Mouse (Mus musculus) cerebellum, adult (tissue): Measurements from ENCODE around the gene Phykpl.

ENCODE experiments used
- ATAC-seq: cut with Nextera tagmentation; 2 replicates; pipeline ENCODE4 v1.9.2; 2017; ENCODE audit warnings: mild to moderate bottlenecking, moderate library complexity, mixed read lengths; ENCODE audit not compliant: insufficient number of reproducible peaks, low FRiP score, low TSS enrichment

Gene Phykpl

DNA sequence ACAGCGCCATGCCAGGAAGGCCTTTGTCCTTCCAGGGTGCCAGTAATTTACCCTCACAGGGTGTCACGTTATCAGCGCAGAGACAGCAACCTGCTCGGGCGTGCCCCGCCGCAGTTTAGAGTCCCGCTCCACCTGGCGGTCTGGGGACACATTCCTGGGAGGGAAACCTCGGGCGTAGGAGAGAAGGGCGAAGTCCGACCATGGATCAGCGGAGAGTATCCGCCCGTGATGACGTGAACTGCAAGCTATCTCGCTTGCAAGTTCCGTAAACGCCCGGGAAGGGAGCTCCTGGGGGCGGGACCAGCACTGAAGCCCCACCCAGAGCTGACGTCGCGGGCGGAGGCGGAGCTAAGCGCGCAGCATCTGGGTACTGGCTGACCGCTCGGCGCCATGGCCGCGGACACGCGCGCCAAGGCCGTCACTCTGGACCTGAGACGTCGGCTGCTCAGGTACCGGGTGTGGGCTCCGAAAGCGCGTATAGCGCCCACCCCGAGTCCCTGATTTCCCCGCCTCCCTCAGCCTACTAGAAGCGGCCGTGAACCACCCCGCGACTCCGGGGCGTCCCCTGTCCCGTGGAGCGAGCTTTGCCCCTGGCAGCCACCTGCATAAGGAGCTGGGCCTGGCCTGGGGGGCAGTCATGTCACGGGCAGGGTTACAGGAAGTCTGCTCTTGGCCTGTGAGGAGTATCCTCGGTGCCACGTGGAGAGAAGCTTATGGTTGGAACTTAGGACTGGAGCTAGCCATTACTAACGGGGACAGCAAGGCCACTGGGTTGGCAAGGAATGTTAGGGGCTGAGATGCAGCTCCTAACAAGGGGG lies at the start of gene Phykpl:
Gene Phykpl (plus strand): TSS at position 327 of the 818 bp plus-strand sequence.
- ATAC-seq = peak; percentile 91

DNA sequence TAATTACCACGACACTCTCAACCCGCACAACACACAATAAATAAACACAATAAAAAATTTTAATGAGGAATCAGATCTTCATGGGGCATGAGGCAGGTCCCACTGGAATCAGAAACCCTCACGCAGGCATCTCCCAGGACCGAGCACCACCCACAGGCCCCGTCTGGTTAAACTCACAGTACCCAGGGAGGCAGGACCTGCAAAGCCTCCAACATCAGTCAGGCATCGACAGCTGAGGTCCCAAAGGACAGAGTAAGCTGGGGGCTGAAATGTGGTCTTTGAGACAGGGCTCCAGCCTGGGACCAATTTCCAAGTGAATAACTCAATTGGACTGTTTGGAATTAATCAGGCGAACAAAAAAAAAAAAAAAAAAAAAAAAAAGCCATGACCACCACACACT lies 46.2 kb upstream of the Phykpl start:
- no peak for ATAC-seq

- no peak for ATAC-seq
These were observed 45.4 kb upstream of the Phykpl start for GRCm38 (mm10) chr11:51538919-51539758.

GRCm38 (mm10) chr11:51539759-51540282 lies 44.7 kb upstream of the Phykpl start:
- ATAC-seq = peak; percentile 94

DNA sequence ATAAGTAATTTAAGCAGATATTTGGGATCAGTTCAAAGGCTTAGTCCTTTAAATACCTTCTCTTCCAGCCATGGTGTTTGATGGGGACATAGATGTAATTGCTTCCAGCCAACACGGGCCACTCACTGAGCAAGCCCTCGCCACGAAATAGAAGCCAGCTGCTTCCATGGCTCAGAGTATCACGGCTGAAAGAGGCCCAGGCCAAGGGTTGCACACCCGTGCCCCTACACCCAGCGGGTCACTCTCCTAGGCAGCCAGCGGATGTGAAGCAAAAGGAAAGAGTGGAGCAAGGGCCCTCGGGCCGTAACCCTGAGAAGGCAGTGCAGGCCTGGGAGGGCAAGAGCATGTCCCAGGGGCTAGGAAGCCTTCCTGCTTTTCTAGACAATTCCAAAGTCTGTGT lies 42.1 kb upstream of the Phykpl start:
- no peak for ATAC-seq

- ATAC-seq = no peak
These were observed 41.0 kb upstream of the Phykpl start for GRCm38 (mm10) chr11:51543487-51544050.

DNA sequence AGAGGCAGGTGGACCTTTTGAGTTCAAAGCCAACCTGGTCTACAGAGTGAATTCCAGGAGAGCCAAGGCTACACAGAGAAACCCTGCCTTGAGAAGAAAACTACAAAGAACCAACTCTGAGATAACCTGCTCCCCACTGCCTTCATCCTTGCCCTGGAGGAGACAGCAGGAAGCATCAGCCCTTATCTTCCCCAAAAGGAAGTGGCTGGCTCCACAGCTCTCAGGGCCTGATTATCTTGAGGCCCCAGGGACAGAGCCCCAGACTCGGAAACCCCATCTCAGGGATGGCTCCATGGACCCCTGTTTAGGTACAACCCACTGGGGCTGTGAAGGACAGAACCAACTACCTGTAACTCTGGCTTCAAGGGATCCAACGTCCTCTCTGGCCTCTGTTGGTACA lies 40.1 kb upstream of the Phykpl start:
- ATAC-seq = no peak

GRCm38 (mm10) chr11:51545811-51546210 lies 38.7 kb upstream of the Phykpl start:
- no peak for ATAC-seq

- no peak for ATAC-seq
These were observed 33.3 kb upstream of the Phykpl start for GRCm38 (mm10) chr11:51551253-51551652.

DNA sequence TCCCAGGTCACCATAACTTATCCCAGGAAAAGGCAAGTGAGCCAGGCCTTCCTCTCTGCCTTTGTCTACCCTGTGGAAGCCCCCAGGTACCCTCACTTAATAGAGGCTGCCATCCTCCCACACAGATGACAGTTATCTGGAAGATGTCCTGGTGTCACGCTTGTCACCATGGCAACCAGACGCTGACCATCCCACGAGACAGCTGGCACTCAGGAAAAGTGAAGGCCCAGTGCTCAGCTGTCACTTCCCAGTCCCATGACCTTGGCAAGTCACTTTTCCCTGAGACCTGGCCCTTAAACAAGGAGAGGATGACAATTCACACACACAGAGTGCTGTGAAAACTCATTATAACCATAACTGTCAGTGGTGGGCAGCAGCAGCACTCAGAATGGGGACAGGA lies 32.5 kb upstream of the Phykpl start:
- ATAC-seq = no peak

DNA sequence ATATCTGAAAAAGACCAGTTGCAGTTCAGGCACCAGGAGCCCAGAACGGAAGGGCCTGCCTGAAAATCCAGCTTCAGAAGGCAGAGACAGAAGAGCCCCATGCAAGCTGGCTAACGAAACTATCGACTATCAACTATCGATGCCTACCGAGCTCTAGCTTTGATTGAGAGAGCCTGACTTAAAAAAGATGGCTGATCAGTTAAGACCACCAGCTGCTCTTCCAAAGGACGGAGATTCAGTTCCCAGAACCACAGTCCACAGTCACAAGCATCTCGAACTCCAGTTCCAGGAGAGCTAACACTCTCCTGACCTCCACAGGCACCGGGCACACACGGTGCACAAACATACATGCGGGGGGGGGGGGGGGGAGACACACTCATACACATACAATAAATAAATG lies 30.0 kb upstream of the Phykpl start:
- ATAC-seq = no peak

GRCm38 (mm10) chr11:51555066-51555465 lies 29.5 kb upstream of the Phykpl start:
- no peak for ATAC-seq

DNA sequence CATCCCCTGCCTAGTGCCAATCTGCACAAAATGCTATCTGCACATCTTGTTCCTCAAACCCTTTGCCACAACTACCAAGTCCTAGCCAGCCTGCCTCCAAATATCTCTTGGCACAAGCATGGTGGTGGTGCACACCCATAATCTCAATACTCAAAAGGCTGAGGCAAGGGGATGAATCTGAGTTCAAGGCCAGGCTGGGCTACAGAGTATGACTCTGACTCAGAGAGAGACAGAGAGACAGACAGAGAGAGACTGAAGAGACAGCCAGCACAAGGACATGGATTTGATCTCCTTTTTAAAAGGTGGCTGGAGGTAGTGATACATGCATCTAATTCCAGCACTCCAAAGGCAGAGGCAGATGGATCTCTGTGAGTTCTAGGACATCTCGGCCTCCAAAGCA lies 21.3 kb upstream of the Phykpl start:
- no peak for ATAC-seq

GRCm38 (mm10) chr11:51565062-51565461 lies 19.5 kb upstream of the Phykpl start:
- ATAC-seq = no peak

GRCm38 (mm10) chr11:51565951-51566350 lies 18.6 kb upstream of the Phykpl start:
- no peak for ATAC-seq

DNA sequence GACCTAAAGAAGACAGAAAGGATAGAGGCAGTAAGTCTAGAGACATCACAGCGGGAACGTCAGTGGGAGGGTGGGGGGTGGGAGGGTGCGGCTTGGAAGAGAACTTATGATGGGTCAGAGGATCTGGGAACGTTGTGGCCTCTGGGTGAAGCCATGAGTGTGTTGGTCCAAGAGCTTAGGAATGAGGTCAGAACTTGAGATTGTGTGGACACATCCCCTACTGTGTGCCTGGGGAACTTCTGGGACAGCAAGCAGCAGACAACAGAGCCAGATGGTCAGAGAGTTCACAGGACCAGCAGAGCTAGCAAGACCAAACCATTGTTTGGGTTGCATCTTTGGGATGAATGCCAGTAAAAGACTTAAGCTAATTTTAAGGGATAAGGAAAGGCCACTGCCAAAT lies 15.8 kb upstream of the Phykpl start:
- no peak for ATAC-seq

GRCm38 (mm10) chr11:51576454-51576853 lies 8.1 kb upstream of the Phykpl start:
- ATAC-seq = no peak

GRCm38 (mm10) chr11:51577587-51577986 lies 7.0 kb upstream of the Phykpl start:
- no peak for ATAC-seq

DNA sequence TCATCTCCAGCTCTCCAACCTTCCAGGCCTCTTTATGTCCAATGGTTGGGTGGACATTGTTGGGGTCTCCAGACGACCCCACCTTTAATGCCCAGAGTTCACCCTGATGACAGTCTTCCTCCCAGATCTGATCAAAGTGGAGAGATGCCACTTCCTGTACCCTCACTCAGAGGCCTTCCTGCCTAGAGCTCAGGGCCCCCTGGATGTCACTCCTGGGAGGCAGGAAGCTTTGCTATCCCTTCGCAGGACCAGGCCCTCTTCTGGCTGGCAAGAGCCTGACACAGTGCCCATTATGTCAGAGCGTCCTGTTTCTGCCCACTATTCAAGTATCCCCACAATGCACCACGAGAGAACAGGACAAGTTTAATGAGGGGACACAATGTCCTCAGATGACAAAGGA lies 5.5 kb upstream of the Phykpl start:
- ATAC-seq = no peak

DNA sequence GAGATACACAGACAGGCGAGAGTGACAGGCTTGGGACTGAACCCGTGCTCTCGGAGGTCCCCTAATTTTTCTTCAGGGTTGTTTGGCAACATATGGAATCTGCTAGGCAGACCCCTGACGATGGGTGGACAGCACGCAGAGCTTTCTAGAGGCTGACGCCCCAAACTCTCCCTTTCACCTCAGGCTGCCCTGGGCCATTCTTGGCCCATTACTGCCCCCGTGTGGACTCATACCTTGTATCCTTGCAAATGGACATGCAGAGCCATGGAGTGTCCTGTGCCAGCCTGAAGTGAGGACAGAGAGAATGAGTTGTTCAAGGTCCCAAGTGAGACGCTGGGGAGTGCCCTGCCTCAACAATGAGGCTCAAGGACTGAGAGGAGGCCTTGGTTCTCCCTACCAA lies 1.8 kb upstream of the Phykpl start:
- ATAC-seq = no peak

DNA sequence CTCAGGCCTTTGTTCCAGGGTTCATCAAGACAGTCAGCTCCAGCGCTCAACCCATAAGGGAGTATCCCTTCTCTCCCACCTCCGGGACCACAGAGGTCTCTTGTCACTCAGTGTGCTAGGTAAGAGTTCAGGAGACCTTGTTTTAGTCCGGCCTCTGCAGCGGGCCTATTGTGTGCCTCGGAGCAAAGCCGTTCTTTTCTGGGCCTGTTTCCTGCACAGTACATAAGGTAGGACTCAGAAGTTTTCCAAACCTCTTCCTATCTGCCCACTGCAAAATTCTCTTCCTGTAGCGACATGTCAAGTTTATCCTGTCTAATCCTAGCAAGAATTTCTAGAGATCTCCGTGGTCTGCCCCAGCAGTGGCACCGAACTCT lies 513 bp upstream of the Phykpl start:
- ATAC-seq = peak; percentile 16
